Comparison of ENCODE assay signal across 8 mouse cellular contexts in the genomic region with DNA sequence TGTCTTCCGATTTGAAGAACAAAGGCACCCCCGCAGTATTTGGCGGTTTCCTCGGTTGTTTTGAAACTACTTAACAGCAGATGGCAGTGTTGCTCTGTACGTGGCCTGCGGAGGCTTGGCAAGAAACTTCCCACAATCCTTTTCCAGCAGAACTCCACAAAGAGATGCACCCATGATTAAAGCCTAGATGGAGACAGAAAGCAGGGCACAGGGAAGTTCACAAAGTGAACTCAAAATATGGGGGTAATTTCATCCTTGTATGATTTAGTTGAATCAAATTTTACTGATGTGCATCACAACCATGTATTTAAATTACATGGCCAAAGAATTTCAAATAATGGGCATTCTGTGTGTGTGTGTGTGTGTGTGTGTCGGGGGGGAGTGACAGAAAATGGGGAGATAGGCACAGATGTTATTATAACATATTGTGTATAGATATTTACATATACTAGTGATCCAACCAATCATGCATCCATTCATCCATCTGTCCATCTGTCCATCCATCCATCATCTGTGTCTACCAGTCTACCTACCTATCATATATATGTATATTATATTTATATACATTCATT.
DNase-seq lines count a peak whose midpoint lies in the region; ATAC-seq lines count a peak whose summit lies in the region.

No protein-coding gene starts in this region.

- peak; percentile 66 for DNase-seq in ZHBTc4 (ENCODE audit: low read depth, low spot score)
- DNase-seq in cerebellum, adult 9-10 months: peak; percentile 71
- DNase-seq in frontal cortex, adult 2 months (ENCODE audit: extremely low spot score in 1 of 2, low spot score in 1 of 2): peak; percentile 52 to 89
- peak; percentile 54 for DNase-seq in left cerebral cortex, adult 11 months (ENCODE audit: low spot score)
- DNase-seq in lung, postnatal 25 days (ENCODE audit: low spot score): peak; percentile 51
- DNase-seq in right cerebral cortex, adult 2 months (ENCODE audit: low spot score in 2 of 2): peak; percentile 62 to 81
- no peak for DNase-seq in spleen, postnatal 14 days (ENCODE audit: low spot score in 2 of 2)

- peak overlapping the region; percentile 41 for H3K4me3 ChIP-seq in hindbrain, embryonic 16.5 days (ENCODE audit: low read length)

- H3K4me1 ChIP-seq in hindbrain, embryonic 16.5 days (ENCODE audit: control insufficient read depth, insufficient read depth, low read depth, low read length): peaks cover 4% of the 10 kb centered on the region; the same call in 1 of the 2 replicates

- peak overlapping the region; percentile 78 for H3K4me2 ChIP-seq in hindbrain, embryonic 16.5 days (ENCODE audit: low read length)

- H3K36me3 ChIP-seq in hindbrain, embryonic 16.5 days (ENCODE audit: control insufficient read depth, insufficient read depth, low read length): no peaks in the 10 kb centered on the region

- H3K27me3 ChIP-seq in hindbrain, embryonic 16.5 days (replicated peaks; ENCODE audit: control insufficient read depth, insufficient read depth, low read length): no peaks in the 10 kb centered on the region

- H3K27ac ChIP-seq in hindbrain, embryonic 16.5 days (ENCODE audit: low read depth, low read length): no peak overlapping the region

- peak; percentile 46; the same call in 1 of the 2 replicates for ATAC-seq in hindbrain, embryonic 16.5 days

- WGBS in hindbrain, embryonic 16.5 days: 14% methylated on average over 7 of the region's 7 CpGs

- no peaks in the 10 kb centered on the region for H3K9me3 ChIP-seq in hindbrain, embryonic 16.5 days (ENCODE audit: control insufficient read depth, low read length)

- H3K9ac ChIP-seq in hindbrain, embryonic 16.5 days (ENCODE audit: low read depth, low read length): peak overlapping the region; percentile 60

Comparison
In these comparisons a context has a peak if more than half of its experiments do, and no peak if none do; other contexts are left out.
1. DNase-seq: peak in ZHBTc4 (single experiment), cerebellum, adult 9-10 months (single experiment), frontal cortex, adult 2 months (2 of 2), left cerebral cortex, adult 11 months (single experiment), lung, postnatal 25 days (single experiment) and right cerebral cortex, adult 2 months (2 of 2); none in spleen, postnatal 14 days (0 of 2).